Mouse (Mus musculus): ENCODE data around the gene Ttyh3.

DNA sequence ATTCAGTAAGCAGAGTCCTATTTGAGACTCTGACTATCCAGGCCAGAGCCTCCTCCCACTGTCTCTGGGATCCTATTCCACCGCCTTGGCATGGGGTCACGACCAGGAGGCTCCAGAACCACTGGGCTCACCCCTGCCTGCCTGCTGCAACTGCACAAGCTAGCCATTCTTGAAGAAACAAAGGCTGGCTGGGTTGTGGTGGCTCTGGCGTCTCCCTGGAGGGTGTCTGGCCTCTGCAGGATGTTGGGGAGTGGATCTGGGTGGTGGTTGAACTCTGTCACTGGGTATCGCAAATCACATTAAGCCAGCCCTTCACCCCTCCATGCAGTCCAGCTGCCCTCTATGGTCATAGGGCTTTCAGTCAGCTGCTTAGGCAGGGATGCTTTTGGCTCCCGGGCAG, 48.9 kb downstream of the Ttyh3 start:
- TF ChIP-seq CTCF (IDR thresholded peaks at IDR 0.05; ENCODE audit: control insufficient read depth, insufficient read depth, insufficient read length) (no peak), MYOD1 (IDR thresholded peaks at IDR 0.05; ENCODE audit: control insufficient read depth, insufficient read length, low read depth) (no peak), USF1 (IDR thresholded peaks at IDR 0.05; ENCODE audit: low read depth) (no peak), MAX (IDR thresholded peaks at IDR 0.05) (no peak), CEBPB (IDR thresholded peaks at IDR 0.05; ENCODE audit: low read depth) (no peak)
